Mouse (Mus musculus) embryonic fibroblast, embryonic 13.5 days (primary cell): ENCODE data around the gene Map3k19.

Experiments
- CTCF ChIP-seq: IDR thresholded peaks from 2 replicates; pipeline ENCODE4 v1.5.1; 2011; ENCODE audit warnings: mild to moderate bottlenecking, control low read depth, low read length, moderate library complexity, borderline replicate concordance; ENCODE audit not compliant: insufficient read depth
- POLR2A ChIP-seq: IDR thresholded peaks from 2 replicates; pipeline ENCODE4 v1.6.1; 2011; ENCODE audit warnings: low read depth, mild to moderate bottlenecking, control low read depth, low read length, moderate library complexity

- TF ChIP-seq CTCF (no peak), POLR2A (no peak)
Measured at GRCm38 (mm10) chr1:127861900-127862299, 7.1 kb upstream of the Map3k19 start.
